Mouse (Mus musculus) lung, postnatal 0 days (tissue): Measurements from ENCODE around the gene Slc11a1. TPM values are rescaled to one million over a fixed set of nuclear protein-coding genes. Genes with fewer than 3 reads are reported as not detected.
A peak's percentile ranks its signal among the peaks of the same experiment; 100 is the strongest.

ENCODE experiments used
- ATAC-seq: fragments of 200-750 bp; cut with Nextera tagmentation; 2 replicates; pipeline ENCODE4 v1.8.0; 2017; ENCODE audit warnings: moderate library complexity
- DNase-seq: peaks from one replicate; pipeline ENCODE4 v3.0.0-alpha.2; 2016; ENCODE audit warnings: low spot score
- H3K27ac ChIP-seq: fragments of 300-500 bp; sonication (generic); 2 replicates; pipeline ENCODE4 v1.5.1; 2014; ENCODE audit warnings: antibody characterized with exemption, mild to moderate bottlenecking, low read length, mixed read lengths
- H3K27me3 ChIP-seq: fragments of 300-500 bp; sonication (generic); replicated peaks from 2 replicates; pipeline ENCODE4 v1.6.1; 2014; ENCODE audit warnings: low read length, mixed read lengths; ENCODE audit not compliant: insufficient read depth
- H3K36me3 ChIP-seq: fragments of 300-500 bp; sonication (generic); 2 replicates; pipeline ENCODE4 v1.6.1; 2014; ENCODE audit warnings: low read length, mixed read lengths; ENCODE audit not compliant: insufficient read depth
- H3K4me1 ChIP-seq: fragments of 300-500 bp; sonication (generic); 2 replicates; pipeline ENCODE4 v1.6.1; 2014; ENCODE audit warnings: antibody characterized with exemption, low read depth, low read length, mixed read lengths; ENCODE audit not compliant: insufficient read depth
- H3K4me2 ChIP-seq: fragments of 300-500 bp; sonication (generic); replicated peaks from 2 replicates; pipeline ENCODE4 v1.6.1; 2014; ENCODE audit warnings: low read depth, mild to moderate bottlenecking, low read length, moderate library complexity, mixed read lengths
- H3K4me3 ChIP-seq: fragments of 300-500 bp; sonication (generic); 2 replicates; pipeline ENCODE4 v1.5.1; 2014; ENCODE audit warnings: low read depth, low read length
- H3K9ac ChIP-seq: fragments of 300-500 bp; sonication (generic); replicated peaks from 2 replicates; pipeline ENCODE4 v1.6.1; 2014; ENCODE audit warnings: low read depth, mild to moderate bottlenecking
- H3K9me3 ChIP-seq: fragments of 300-500 bp; sonication (generic); 2 replicates; pipeline ENCODE4 v1.6.1; 2016; ENCODE audit warnings: low read length, mixed read lengths
- CTCF ChIP-seq: IDR thresholded peaks from 2 replicates; pipeline ENCODE4 v1.5.1; 2016; ENCODE audit warnings: antibody characterized with exemption, mild to moderate bottlenecking
- EP300 ChIP-seq: IDR thresholded peaks from 2 replicates; pipeline ENCODE4 v1.6.1; 2016; ENCODE audit warnings: antibody characterized with exemption, mild to moderate bottlenecking, control low read depth
- WGBS: fragments of 180-500 bp; shearing (Covaris S2); extraction: QIAGEN DNeasy Blood & Tissue Kit; methylation state at CpG from one replicate; pipeline ENCODE4 v1.1.7; 2014; 5-methylcytosine and 5-hydroxymethylcytosine counted together
- polyA plus RNA-seq: library from polyadenylated mRNA; unstranded; fragments of >200 nt; fragmentation: Nextera tagmentation; extraction: Ambion mirVana; gene quantifications from 2 replicates; pipeline ENCODE4 v1.2.1, GENCODE M21; 2015

Slc11a1 gene
- polyA plus RNA-seq, 1 experiment from 2014 or later, result 4.8 TPM

GRCm38 (mm10) chr1:74408589-74409504 is 33.9 kb downstream of the Slc11a1 start, which contains the start of gene Vil1:
Vil1 (plus strand) TSS chr1:74409376.
- TF ChIP-seq CTCF (no peak), EP300 (no peak)
- H3K4me1 ChIP-seq, result no peaks in the 10 kb centered on the region
- no peak within 1 kb of the TSS for H3K27ac ChIP-seq
- H3K4me2 ChIP-seq, result no peak within 1 kb of the TSS
- H3K36me3 ChIP-seq, result no peaks in the 10 kb centered on the region
- H3K9ac ChIP-seq, result no peak within 1 kb of the TSS
- no peak for ATAC-seq
- no peaks in the 10 kb centered on the region for H3K27me3 ChIP-seq
- WGBS, result 29% methylated on average over 13 of the region's 15 CpGs
- no peaks in the 10 kb centered on the region for H3K9me3 ChIP-seq
- DNase-seq, result no peak
- H3K4me3 ChIP-seq, result no peak within 1 kb of the TSS

- Histone ChIP-seq H3K27ac (no peak overlapping the region), H3K4me3 (no peak overlapping the region), H3K27me3 (no peaks in the 10 kb centered on the region), H3K36me3 (no peaks in the 10 kb centered on the region), H3K4me1 (no peaks in the 10 kb centered on the region), H3K9me3 (no peaks in the 10 kb centered on the region), H3K9ac (no peak overlapping the region), H3K4me2 (no peak overlapping the region)
- TF ChIP-seq EP300, result no peak
- TF ChIP-seq CTCF, result no peak
- DNase-seq, result no peak
- no peak for ATAC-seq
- 38% methylated on average over 2 of the region's 2 CpGs for WGBS
Measured at GRCm38 (mm10) chr1:74411753-74412325, 36.8 kb downstream of the Slc11a1 start.

GRCm38 (mm10) chr1:74412711-74413110 is 37.7 kb downstream of the Slc11a1 start:
- ATAC-seq, result no peak
- H3K4me2 ChIP-seq, result no peak overlapping the region
- no peak overlapping the region for H3K9ac ChIP-seq
- H3K36me3 ChIP-seq, result no peaks in the 10 kb centered on the region
- no peaks in the 10 kb centered on the region for H3K9me3 ChIP-seq
- H3K27me3 ChIP-seq, result no peaks in the 10 kb centered on the region
- H3K4me3 ChIP-seq, result no peak overlapping the region
- DNase-seq, result no peak
- TF ChIP-seq CTCF (no peak), EP300 (no peak)
- 71% methylated on average over 8 of the region's 8 CpGs for WGBS
- H3K27ac ChIP-seq, result no peak overlapping the region
- H3K4me1 ChIP-seq, result no peaks in the 10 kb centered on the region

- WGBS, result 55% methylated on average over 3 of the region's 4 CpGs
- Histone ChIP-seq H3K36me3 (no peaks in the 10 kb centered on the region), H3K4me1 (no peaks in the 10 kb centered on the region), H3K27ac (no peak overlapping the region), H3K9ac (no peak overlapping the region), H3K9me3 (no peaks in the 10 kb centered on the region), H3K4me2 (no peak overlapping the region), H3K4me3 (no peak overlapping the region), H3K27me3 (no peaks in the 10 kb centered on the region)
- no peak for ATAC-seq
- peak; percentile 35 for DNase-seq
- TF ChIP-seq EP300 (no peak), CTCF (no peak)
Measured at GRCm38 (mm10) chr1:74415143-74415542, 40.1 kb downstream of the Slc11a1 start.

- Histone ChIP-seq H3K9ac (no peak overlapping the region), H3K9me3 (no peaks in the 10 kb centered on the region), H3K27ac (no peak overlapping the region), H3K36me3 (no peaks in the 10 kb centered on the region), H3K4me3 (no peak overlapping the region), H3K4me2 (no peak overlapping the region), H3K4me1 (no peaks in the 10 kb centered on the region), H3K27me3 (no peaks in the 10 kb centered on the region)
- no peak for TF ChIP-seq CTCF
- TF ChIP-seq EP300, result no peak
- ATAC-seq, result 0 out of 2 replicates have a peak, but pooled peaks have one; percentile 2
- WGBS, result 61% methylated on average over 17 of the region's 17 CpGs
- no peak for DNase-seq
Measured at GRCm38 (mm10) chr1:74418747-74419439, 43.9 kb downstream of the Slc11a1 start.

- peak; percentile 42; the same call in 1 of the 2 replicates for ATAC-seq
- WGBS, result 46% methylated on average over 9 of the region's 9 CpGs
Measured at GRCm38 (mm10) chr1:74419440-74419794, 44.4 kb downstream of the Slc11a1 start.

More at GRCm38 (mm10) chr1:74419440-74419794, 44.4 kb downstream of the Slc11a1 start:
- H3K9me3 ChIP-seq, result no peaks in the 10 kb centered on the region
- H3K4me2 ChIP-seq, result no peak overlapping the region
- no peaks in the 10 kb centered on the region for H3K27me3 ChIP-seq
- no peak for TF ChIP-seq CTCF
- TF ChIP-seq EP300, result no peak
- H3K9ac ChIP-seq, result no peak overlapping the region
- DNase-seq, result no peak
- no peaks in the 10 kb centered on the region for H3K4me1 ChIP-seq
- no peaks in the 10 kb centered on the region for H3K36me3 ChIP-seq
- no peak overlapping the region for H3K4me3 ChIP-seq
- no peak overlapping the region for H3K27ac ChIP-seq
